Mouse (Mus musculus): ENCODE measurements around the gene Cda. TPM values are rescaled to one million over a fixed set of nuclear protein-coding genes. Genes with fewer than 3 reads are reported as not detected.

Cda gene
- total RNA-seq, 2 experiments from 2014 or later = 0.56 to 1.2 TPM

DNA sequence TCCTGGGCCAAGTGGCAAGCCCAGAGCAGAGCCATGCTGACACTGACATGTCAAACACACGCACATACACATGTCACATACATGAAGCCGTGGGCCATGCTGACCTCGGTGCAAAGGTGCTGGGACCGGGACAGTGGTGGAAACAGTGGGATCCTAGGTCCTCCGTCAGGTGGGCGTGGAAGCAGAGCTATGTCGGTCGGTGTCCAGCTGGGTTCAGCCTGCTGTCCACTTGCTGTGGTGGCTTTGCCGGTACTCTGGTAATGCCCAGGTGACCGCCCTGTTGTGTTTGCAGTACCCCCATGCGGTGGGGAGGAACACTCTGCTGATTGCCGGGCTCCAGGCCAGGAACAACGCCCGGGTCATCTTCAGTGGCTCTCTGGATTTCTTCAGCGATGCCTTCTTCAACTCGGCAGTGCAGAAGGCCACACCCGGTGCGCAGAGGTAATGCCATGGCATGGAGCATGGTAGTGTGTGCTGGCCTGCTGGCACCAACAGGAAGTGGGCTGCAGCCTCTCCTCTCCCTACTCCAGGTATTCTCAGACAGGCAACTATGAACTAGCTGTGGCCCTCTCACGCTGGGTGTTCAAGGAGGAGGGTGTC lies 57.4 kb downstream of the Cda start:
- no peak overlapping the region for H3K4me3 ChIP-seq
- no peak overlapping the region for H3K27ac ChIP-seq
- intact Hi-C loops (cut with DNase I) = no loop called here
- no peak for DNase-seq
- no peak for TF ChIP-seq CTCF (IDR thresholded peaks at IDR 0.05)

DNA sequence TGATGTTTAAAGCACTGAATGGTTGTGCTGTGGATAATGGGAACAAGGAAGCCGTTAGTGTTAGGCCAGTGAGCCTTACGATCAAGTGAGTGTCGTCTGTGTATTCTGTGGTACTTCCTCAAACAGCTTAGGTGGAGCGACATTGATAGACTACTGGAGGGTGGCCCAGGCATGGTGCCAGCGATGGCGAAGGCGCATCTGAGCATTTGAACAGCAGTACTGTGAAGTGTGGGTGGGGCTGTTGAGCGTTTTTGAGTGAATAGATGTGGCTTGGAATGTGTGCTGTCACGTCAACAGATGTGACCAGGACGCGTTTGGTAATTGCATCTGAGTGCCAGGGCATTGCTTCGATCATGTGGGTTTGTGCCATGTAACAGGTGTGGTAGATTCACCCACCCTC lies 60.1 kb downstream of the Cda start:
- H3K27ac ChIP-seq = no peak overlapping the region
- no peak for TF ChIP-seq CTCF (IDR thresholded peaks at IDR 0.05)
- intact Hi-C loops (cut with DNase I) = no loop called here

GRCm38 (mm10) chr4:138307025-138307424 lies 60.8 kb downstream of the Cda start:
- Histone ChIP-seq H3K27ac (no peak overlapping the region), H3K4me3 (no peak overlapping the region)
- TF ChIP-seq CTCF (IDR thresholded peaks at IDR 0.05) = no peak
- DNase-seq = no peak
- intact Hi-C loops (cut with DNase I) = no loop called here

More for the DNA sequence above, 60.1 kb downstream of the Cda start:
- H3K4me3 ChIP-seq = no peak overlapping the region
- DNase-seq = no peak

DNA sequence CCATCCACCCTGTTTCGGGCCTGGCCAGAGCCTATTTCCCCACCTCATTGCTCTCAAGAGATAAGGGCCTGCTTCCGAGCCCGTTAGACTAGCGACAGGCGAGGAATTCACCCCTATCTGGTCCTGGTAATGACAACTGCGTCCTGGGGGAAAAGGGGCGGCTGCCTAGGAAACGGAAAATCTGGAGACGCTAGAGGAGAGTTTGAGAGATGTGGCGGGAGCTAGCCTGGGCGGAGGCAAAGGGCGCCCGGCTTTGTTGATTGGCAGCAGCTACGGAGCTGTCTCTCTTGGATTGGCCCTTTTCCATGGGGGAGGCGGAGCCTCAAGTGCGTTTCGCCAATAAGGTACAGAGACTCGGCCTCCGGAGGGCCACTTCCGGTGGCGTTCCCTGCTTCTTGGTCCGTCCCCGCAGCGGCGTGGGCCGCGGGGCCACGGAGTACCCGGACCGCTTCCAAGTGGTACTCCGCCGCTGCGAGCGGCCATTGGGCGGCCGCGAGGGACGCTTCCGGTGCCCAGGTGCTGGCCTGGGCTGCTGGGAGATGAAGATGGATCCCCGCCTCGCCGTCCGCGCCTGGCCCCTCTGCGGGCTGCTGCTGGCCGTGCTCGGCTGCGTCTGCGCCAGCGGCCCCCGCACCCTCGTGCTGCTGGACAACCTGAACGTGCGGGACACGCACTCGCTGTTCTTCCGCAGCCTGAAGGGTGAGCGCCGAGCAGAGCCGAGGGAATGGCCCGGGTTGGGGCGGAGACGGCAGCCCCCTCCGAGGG lies 63.3 kb downstream of the Cda start, which contains the start of gene Ddost:
TSS of gene Ddost (plus strand) at position 391 of the 765 bp plus-strand sequence.
- TF ChIP-seq CTCF (IDR thresholded peaks at IDR 0.05) = no peak
- DNase-seq = peak; percentile 99
- intact Hi-C loops (cut with DNase I) = no loop called here
- Histone ChIP-seq H3K4me3 (peak within 1 kb of the TSS; percentile 96), H3K27ac (peak within 1 kb of the TSS; percentile 90)

- Histone ChIP-seq H3K4me3 (peak overlapping the region; percentile 96), H3K27ac (peak overlapping the region; percentile 73)
- intact Hi-C loops (cut with DNase I) = no loop called here
- no peak for TF ChIP-seq CTCF (IDR thresholded peaks at IDR 0.05)
- peak; percentile 45 for DNase-seq
Observed at GRCm38 (mm10) chr4:138303742-138304141, 64.0 kb downstream of the Cda start.

- intact Hi-C loops (cut with DNase I) = no loop called here
Observed at GRCm38 (mm10) chr4:138303011-138303410, 64.8 kb downstream of the Cda start.

GRCm38 (mm10) chr4:138301271-138301780 lies 66.5 kb downstream of the Cda start:
- Histone ChIP-seq H3K4me3 (no peak overlapping the region), H3K27ac (no peak overlapping the region)
- intact Hi-C loops (cut with DNase I) = no loop called here
- TF ChIP-seq CTCF (IDR thresholded peaks at IDR 0.05) = no peak
- peak; percentile 39 for DNase-seq

More at GRCm38 (mm10) chr4:138303011-138303410, 64.8 kb downstream of the Cda start:
- Histone ChIP-seq H3K27ac (no peak overlapping the region), H3K4me3 (no peak overlapping the region)
- no peak for TF ChIP-seq CTCF (IDR thresholded peaks at IDR 0.05)
- peak; percentile 7 for DNase-seq

DNA sequence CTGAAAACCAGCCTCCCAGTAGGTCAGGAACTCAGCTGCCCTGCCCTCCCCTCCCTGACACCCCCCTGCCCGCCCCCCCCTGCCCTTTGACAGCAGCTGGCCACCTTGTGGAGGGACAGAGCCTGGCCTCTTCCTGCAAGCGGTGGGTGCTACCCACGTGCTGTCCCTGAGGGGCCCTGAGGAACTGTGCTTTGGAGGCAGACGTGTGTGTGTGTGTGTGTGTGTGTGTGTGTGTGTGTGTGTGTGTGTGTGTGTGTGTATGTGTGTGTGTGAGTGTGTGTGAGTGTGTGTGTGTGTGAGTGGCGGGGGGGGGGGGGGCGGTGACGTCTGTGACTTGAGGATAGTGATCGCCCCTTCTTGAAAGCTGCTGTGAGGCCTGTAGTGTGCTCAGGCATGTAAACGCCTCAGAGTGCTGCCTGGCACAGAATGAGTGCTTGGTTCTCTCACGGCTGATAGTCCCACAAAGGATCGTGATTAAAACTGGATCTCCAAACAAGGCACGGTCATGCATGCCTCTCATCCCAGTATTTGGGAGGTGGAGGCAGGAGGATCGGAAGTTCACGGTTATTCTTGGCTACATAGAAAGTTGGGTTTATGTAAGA lies 73.7 kb downstream of the Cda start:
- TF ChIP-seq CTCF (IDR thresholded peaks at IDR 0.05) = no peak
- no peak for DNase-seq
- intact Hi-C loops (cut with DNase I) = no loop called here
- Histone ChIP-seq H3K27ac (no peak overlapping the region), H3K4me3 (no peak overlapping the region)

GRCm38 (mm10) chr4:138293261-138293948 lies 74.4 kb downstream of the Cda start:
- H3K27ac ChIP-seq = no peak overlapping the region
- no peak for TF ChIP-seq CTCF (IDR thresholded peaks at IDR 0.05)
- H3K4me3 ChIP-seq = no peak overlapping the region
- intact Hi-C loops (cut with DNase I) = no loop called here
- DNase-seq = no peak

- intact Hi-C loops (cut with DNase I) = no loop called here
- no peak overlapping the region for H3K4me3 ChIP-seq
- H3K27ac ChIP-seq = no peak overlapping the region
- TF ChIP-seq CTCF (IDR thresholded peaks at IDR 0.05) = no peak
- no peak for DNase-seq
Observed at GRCm38 (mm10) chr4:138292028-138292427, 75.8 kb downstream of the Cda start.

GRCm38 (mm10) chr4:138288691-138289090 lies 79.1 kb downstream of the Cda start:
- no peak for DNase-seq
- intact Hi-C loops (cut with DNase I) = no loop called here
- H3K27ac ChIP-seq = no peak overlapping the region
- no peak for TF ChIP-seq CTCF (IDR thresholded peaks at IDR 0.05)
- H3K4me3 ChIP-seq = no peak overlapping the region

Small RNA genes within 50 kb of the gene (microRNA-seq; reads per million reads assigned to microRNA genes)
- gene Gm27646 (not detected), gene Mir7019 (5.1 reads per million)

Other genes starting within 250 kb of the Cda start
- 10 to 100 TPM; 50.8 to 67.8 TPM for gene Hp1bp3, start 151.7 kb downstream of the Cda start, total RNA-seq (2021)
- under 1 TPM in 1 of 2 experiments, not detected in 1; 0.28 TPM for gene Sh2d5, start 117.6 kb downstream of the Cda start, total RNA-seq (2021)
- gene Kif17, start 117.6 kb downstream of the Cda start, total RNA-seq (2021) = under 1 TPM in 1 of 2 experiments, not detected in 1; 0.11 TPM
- gene Ddost, start 63.3 kb downstream of the Cda start, total RNA-seq (2021) = 10 to 100 TPM; 29.1 to 34.3 TPM
- 100 to 1,000 TPM; 652 to 780 TPM for gene Pink1, start 41.7 kb downstream of the Cda start, total RNA-seq (2021)
- not detected for gene Fam43b, start 28.5 kb upstream of the Cda start, total RNA-seq (2021)
- gene Mul1, start 66.7 kb upstream of the Cda start, total RNA-seq (2021) = 10 to 100 TPM; 37.5 to 45.5 TPM
- gene Camk2n1, start 86.3 kb upstream of the Cda start, total RNA-seq (2021) = 1 to 10 TPM; 5.8 to 7.0 TPM